Mouse (Mus musculus): ENCODE data around the gene Eif6.

The Eif6 gene

DNA sequence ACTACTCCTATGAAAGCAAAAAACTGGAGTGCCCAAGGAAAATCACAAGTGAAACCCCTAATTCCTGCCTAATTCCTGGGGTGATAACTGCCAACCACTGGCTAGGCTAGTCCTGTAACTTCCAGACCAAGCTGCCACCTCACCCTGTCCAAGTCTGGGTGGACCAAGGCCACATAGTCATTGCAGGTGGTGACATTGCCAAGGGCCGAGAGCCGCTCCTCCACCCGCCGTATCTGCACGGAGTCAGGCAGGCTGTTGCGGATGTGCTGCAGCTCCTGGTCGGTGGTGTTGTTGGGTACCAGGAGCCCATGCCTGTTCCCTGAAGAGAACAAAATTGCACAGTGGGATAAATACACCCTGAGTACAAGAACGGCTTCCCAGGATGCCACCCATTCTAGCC lies 3.0 kb downstream of the Eif6 start:
- DNase-seq (ENCODE audit: low read depth, low spot score): no peak

GRCm38 (mm10) chr2:155820779-155821178 lies 5.9 kb downstream of the Eif6 start:
- no peak for DNase-seq (ENCODE audit: low read depth, low spot score)

DNA sequence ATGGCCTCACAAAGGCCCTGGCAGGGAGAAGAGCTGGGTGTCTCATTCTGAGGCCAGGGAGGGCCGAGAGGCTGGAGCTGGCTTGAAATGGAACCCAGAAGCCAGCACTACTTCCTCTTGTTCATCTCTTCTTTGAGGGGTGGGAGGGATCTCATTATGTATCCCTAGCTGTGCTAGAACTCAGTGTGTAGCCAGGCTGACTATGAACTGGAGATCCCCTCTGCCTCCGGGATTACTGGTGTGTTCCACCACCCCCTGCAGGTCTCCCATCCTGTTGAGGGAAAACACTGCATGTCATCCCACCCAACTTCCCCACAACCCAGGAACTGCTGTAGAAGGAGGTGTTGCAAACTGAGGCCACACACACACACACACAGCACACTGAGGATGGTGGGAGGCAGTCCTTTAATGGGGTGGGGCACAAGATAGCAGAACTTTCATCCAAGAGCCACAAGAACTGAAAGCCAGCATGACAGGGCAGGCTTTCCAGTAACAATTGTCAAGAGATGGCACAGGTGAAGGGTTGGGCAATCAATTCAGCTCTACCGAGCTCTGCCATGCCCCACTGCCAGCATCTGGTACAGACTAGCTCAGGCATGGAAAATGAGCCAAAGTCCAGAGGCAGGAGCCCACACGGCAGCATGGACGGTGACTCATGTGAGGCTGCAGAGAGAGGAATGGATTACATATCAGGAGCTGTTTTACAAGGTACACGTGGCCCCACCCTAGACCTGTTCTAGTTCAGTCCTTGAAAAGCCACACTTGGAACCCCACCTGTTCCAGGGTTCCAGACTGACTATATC lies 7.1 kb downstream of the Eif6 start:
- DNase-seq (ENCODE audit: low read depth, low spot score): no peak

- no peak for DNase-seq (ENCODE audit: low read depth, low spot score)
Observed at GRCm38 (mm10) chr2:155819392-155819448, 7.5 kb downstream of the Eif6 start, which contains the start of gene BC029722. Gene BC029722, minus strand, starts transcription at chr2:155819426.

DNA sequence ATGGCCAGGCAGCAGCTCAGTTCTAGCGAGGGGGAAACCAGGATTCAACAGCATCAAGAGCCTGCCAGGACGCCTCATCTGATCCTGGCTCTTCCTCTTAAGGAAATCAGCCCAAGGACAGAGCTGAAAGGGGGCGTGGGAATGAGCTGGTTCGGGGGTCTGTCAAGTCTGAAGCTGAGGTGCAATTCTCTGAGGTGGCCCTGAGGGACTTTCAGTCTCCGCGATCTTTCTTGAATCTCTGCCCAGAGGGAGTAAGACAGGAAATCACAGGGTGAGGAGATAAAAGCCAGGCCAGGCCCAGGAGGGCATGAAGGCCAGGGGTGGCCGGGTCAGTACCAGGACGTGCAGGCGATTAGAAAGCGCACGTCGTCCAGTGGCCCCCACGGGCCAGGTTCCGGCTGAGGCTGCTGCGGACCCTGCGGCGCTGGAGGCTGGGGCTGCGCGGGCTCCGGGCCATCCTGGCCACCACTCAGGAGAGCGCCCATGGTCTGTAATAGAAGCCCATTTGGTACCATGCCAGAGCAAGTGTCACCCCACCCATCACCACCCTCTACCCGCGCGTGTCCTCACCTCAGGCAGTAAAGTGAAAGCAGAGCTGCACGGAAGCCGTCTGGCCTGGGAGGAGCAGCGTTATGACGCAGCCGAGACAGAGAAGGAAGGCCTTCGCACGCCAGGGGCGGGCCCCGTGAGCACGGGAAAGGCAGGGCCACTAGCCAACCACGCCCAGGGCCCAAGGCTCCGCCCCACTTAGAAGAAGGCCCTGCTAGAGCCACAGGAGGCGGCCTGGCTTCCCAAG lies 7.9 kb downstream of the Eif6 start:
- DNase-seq (ENCODE audit: low read depth, low spot score): peak; percentile 87

DNA sequence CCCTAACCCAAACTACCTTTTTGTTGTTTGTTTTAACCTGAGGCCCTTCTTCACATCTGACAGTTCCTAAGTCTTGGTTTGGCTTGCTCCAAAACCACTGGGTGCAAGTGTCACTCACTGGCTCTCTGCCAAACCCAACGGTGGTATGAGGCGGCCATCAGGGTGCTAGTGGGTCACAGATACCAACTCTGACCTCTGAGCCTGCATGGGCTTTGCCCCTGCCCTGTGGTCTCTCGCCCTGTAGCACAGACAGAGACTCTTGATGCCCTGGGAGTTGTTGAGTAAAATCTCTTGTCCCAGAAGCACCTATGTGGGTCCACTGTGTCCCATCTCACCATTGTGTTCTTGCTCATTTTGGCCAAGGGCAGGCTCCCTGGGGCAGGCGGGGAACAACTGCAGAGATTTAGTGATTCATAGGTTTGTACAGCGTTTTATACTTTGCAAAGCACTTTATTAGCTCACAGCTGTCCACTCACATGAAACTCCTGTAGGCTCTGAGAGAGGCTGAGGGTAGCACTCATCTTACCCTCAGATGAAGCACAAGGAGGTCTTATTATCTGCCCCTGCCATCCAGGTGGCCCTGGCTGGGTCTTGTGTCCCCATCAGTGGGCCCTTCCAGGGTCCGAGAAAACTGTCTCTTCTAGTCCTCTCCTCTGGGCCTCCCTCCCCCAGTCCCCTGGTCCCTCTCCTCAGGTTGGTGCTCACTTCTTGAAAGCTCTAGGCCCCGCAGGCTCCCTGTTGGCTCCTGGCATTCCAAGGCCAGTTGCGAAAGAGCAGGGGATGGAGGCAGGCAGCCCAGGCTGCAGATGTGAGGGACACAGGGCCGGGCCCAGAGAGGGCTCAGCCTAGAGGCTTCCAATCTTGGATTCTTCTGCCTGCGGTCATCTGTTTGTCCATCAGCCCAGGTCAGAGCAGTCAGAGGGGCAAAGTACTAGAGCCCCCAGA lies 9.2 kb downstream of the Eif6 start:
- DNase-seq (ENCODE audit: low read depth, low spot score): no peak

- DNase-seq (ENCODE audit: low read depth, low spot score): no peak
Observed at GRCm38 (mm10) chr2:155816179-155816578, 10.5 kb downstream of the Eif6 start.

DNA sequence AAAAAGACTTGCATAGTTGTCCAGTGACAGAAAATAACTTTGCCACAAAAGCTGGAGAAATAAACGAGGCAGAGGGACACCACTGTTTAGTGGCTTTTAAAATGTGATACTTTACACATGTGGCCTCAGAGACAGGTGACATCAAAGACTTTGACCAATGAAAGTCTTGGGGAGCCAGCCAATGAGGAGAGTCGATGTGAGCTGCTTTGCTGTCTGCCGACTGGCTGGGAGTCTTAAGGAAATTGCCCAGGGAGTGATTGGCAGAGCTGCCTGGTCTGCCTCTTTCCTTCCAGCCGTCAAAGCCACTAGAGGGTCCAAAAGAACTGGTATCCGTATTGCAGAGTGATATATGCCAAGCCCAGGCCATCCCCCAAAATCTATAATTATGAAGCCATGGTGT lies 11.9 kb downstream of the Eif6 start:
- no peak for DNase-seq (ENCODE audit: low read depth, low spot score)

DNA sequence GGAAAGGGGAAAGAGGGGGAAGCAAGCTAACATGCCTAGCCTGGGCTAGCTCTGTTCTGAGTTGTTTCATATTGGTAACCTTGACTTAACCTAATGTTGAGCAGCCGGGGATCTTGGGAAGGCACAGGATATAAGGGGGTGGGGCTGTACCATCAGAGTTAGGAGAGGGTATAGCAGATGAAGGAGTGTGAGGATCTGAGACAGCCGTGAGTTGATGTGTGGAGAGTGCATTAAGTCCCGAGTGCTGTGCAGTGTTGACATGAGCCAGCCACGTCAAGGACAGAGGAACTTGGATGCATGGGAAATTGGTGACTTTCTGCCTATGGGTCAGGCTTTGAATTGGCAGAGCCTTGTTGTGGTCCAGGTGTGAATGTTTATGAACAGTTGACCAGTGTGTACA lies 14.1 kb downstream of the Eif6 start:
- no peak for DNase-seq (ENCODE audit: low read depth, low spot score)

GRCm38 (mm10) chr2:155811821-155812396 lies 14.8 kb downstream of the Eif6 start:
- peak; percentile 83 for DNase-seq (ENCODE audit: low read depth, low spot score)

DNA sequence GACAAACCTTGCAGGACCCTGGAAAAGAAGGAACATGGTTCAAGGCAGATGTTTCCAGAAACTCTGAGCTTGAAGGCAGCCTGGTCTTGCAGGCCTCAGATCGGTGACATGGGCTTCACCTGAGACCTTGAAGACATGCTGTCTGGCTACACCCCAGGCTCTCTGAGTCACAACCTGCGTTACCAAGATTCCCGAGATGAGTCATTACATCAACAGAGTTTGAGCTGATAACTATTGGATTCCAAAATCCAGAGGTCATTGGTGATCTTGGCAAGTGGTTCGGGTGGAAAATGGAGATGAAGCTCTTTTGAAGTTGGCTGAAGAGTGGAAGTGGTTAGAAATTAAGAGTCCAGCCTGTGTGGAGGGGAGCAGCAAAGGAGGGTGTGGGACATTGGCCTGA lies 17.1 kb downstream of the Eif6 start:
- DNase-seq (ENCODE audit: low read depth, low spot score): no peak

DNA sequence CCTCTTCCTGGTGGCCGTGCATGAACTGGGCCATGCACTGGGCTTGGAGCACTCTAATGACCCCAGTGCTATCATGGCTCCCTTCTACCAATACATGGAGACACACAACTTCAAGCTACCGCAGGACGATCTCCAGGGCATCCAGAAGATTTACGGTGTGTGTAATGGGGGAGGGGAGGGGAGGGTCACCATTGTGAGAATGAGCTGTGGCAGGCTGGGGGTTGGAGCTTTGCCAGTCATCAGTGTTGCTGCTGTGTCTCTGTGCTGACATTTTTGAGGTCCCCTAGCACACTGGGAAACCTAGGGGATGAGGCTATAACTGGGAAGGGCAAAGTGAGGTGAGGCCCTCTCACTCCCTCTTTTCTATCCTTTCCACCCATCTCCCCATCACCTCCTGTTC lies 19.3 kb downstream of the Eif6 start:
- DNase-seq (ENCODE audit: low read depth, low spot score): no peak

GRCm38 (mm10) chr2:155806548-155806947 lies 20.2 kb downstream of the Eif6 start:
- no peak for DNase-seq (ENCODE audit: low read depth, low spot score)

GRCm38 (mm10) chr2:155805925-155806255 lies 20.8 kb downstream of the Eif6 start:
- no peak for DNase-seq (ENCODE audit: low read depth, low spot score)

- no peak for DNase-seq (ENCODE audit: low read depth, low spot score)
Observed at GRCm38 (mm10) chr2:155805231-155805924, 21.3 kb downstream of the Eif6 start.

GRCm38 (mm10) chr2:155804053-155804452 lies 22.7 kb downstream of the Eif6 start:
- no peak for DNase-seq (ENCODE audit: low read depth, low spot score)

- DNase-seq (ENCODE audit: low read depth, low spot score): no peak
Observed at GRCm38 (mm10) chr2:155802761-155803160, 24.0 kb downstream of the Eif6 start.

- DNase-seq (ENCODE audit: low read depth, low spot score): no peak
Observed at GRCm38 (mm10) chr2:155798613-155799012, 28.1 kb downstream of the Eif6 start.

- no peak for DNase-seq (ENCODE audit: low read depth, low spot score)
Observed at GRCm38 (mm10) chr2:155794674-155795445, 31.9 kb downstream of the Eif6 start.

GRCm38 (mm10) chr2:155792899-155793298 lies 33.8 kb downstream of the Eif6 start:
- DNase-seq (ENCODE audit: low read depth, low spot score): no peak
